Mouse (Mus musculus) limb, embryonic 11.5 days (tissue): ENCODE measurements around the gene Soat1. TPM values are rescaled to one million over a fixed set of nuclear protein-coding genes. Genes with fewer than 3 reads are reported as not detected.
A peak's percentile ranks its signal among the peaks of the same experiment; 100 is the strongest.

Experiments used
- ATAC-seq: fragments of 200-750 bp; cut with Nextera tagmentation; 2 replicates; pipeline ENCODE4 v1.8.0; 2017; ENCODE audit warnings: low read depth; ENCODE audit not compliant: insufficient number of reproducible peaks, low FRiP score, low TSS enrichment
- DNase-seq: peaks from one replicate; pipeline ENCODE4 v3.0.0-alpha.2; 2015; ENCODE audit warnings: low spot score
- H3K27ac ChIP-seq: fragments of 300-500 bp; sonication (generic); replicated peaks from 2 replicates; pipeline ENCODE4 v1.5.1; 2014; ENCODE audit warnings: low read depth, mild to moderate bottlenecking, low read length
- H3K27me3 ChIP-seq: fragments of 300-500 bp; sonication (generic); 2 replicates; pipeline ENCODE4 v1.6.1; 2014; ENCODE audit warnings: mild to moderate bottlenecking, low read length, mixed read lengths; ENCODE audit not compliant: control insufficient read depth, insufficient read depth
- H3K36me3 ChIP-seq: fragments of 300-500 bp; sonication (generic); 2 replicates; pipeline ENCODE4 v1.6.1; 2014; ENCODE audit warnings: mild to moderate bottlenecking, low read length, moderate library complexity, mixed read lengths; ENCODE audit not compliant: control insufficient read depth, insufficient read depth
- H3K4me1 ChIP-seq: fragments of 300-500 bp; sonication (generic); 2 replicates; pipeline ENCODE4 v1.6.1; 2014; ENCODE audit warnings: low read length, mixed read lengths; ENCODE audit not compliant: control insufficient read depth, insufficient read depth
- H3K4me2 ChIP-seq: fragments of 300-500 bp; sonication (generic); 2 replicates; pipeline ENCODE4 v1.6.1; 2014; ENCODE audit warnings: low read depth, mild to moderate bottlenecking, moderate library complexity; ENCODE audit not compliant: severe bottlenecking
- H3K4me3 ChIP-seq: fragments of 300-500 bp; sonication (generic); 2 replicates; pipeline ENCODE4 v1.5.1; 2014; ENCODE audit warnings: low read depth, low read length
- H3K9ac ChIP-seq: fragments of 300-500 bp; sonication (generic); 2 replicates; pipeline ENCODE4 v1.6.1; 2014; ENCODE audit warnings: mild to moderate bottlenecking, low read length
- H3K9me3 ChIP-seq: fragments of 300-500 bp; sonication (generic); 2 replicates; pipeline ENCODE4 v1.6.1; 2016; ENCODE audit warnings: low read length; ENCODE audit not compliant: control insufficient read depth
- WGBS: fragments of 180-500 bp; shearing (Covaris S2); extraction: QIAGEN DNeasy Blood & Tissue Kit; methylation state at CpG from one replicate; pipeline ENCODE4 v1.1.7; 2014; 5-methylcytosine and 5-hydroxymethylcytosine counted together
- polyA plus RNA-seq: library from polyadenylated mRNA; unstranded; fragments of >200 nt; fragmentation: Nextera tagmentation; extraction: Ambion mirVana; gene quantifications from 2 replicates; pipeline ENCODE4 v1.2.1, GENCODE M21; 2014

The Soat1 gene
- polyA plus RNA-seq, 1 experiment from 2014 or later, result 27.6 TPM

DNA sequence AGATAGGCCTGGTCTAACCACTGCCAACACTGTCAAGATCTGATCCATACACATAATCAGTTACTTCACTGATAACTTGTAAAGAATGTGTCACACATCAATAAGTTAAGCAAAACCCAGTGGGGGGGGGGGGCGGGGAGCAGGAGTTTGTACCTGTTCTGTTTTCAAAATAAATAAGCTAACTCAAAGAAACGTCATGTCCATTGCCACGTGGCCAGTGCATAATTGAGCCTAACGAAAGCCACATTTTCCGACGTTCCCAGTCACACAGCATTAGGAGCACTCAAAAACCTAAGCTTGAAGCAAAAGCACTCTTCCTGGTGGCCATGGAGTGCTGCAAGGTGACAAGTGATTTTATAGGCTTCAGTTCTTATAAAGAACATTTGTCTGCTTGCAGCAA is 13.1 kb downstream of the Soat1 start:
- H3K36me3 ChIP-seq, result peaks cover 5% of the 10 kb centered on the region
- DNase-seq, result peak; percentile 29
- H3K4me3 ChIP-seq, result no peak overlapping the region
- H3K4me1 ChIP-seq, result no peaks in the 10 kb centered on the region
- H3K27ac ChIP-seq, result no peak overlapping the region
- no peaks in the 10 kb centered on the region for H3K27me3 ChIP-seq
- H3K9ac ChIP-seq, result no peak overlapping the region
- ATAC-seq, result no peak
- 39% methylated on average over 6 of the region's 6 CpGs for WGBS
- no peaks in the 10 kb centered on the region for H3K9me3 ChIP-seq
- H3K4me2 ChIP-seq, result no peak overlapping the region

DNA sequence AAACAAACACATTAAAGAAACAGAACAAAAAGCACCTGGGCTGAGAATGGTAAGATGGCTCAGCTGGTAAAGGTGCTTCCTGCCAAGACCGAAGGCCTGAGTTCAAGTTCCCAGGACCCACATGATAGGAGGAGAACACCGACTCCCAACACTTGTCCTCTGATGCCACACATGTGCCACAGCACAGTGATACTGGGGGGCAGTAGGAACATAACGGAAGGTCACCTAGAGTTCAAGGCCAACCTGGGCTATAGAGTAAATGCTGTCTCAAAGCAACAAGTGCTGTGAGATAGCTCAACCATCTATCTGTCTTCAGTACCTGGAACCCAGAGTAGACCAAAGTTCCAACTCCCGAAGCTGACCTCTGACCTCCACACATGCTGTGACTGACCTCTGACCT is 13.9 kb downstream of the Soat1 start:
- Histone ChIP-seq H3K4me3 (no peak overlapping the region), H3K9ac (no peak overlapping the region), H3K27ac (no peak overlapping the region), H3K4me2 (no peak overlapping the region), H3K36me3 (no peaks in the 10 kb centered on the region; the same call in 1 of the 2 replicates), H3K27me3 (no peaks in the 10 kb centered on the region), H3K4me1 (no peaks in the 10 kb centered on the region), H3K9me3 (no peaks in the 10 kb centered on the region)
- 96% methylated on average over 4 of the region's 4 CpGs for WGBS
- DNase-seq (no peak), ATAC-seq (no peak)

DNA sequence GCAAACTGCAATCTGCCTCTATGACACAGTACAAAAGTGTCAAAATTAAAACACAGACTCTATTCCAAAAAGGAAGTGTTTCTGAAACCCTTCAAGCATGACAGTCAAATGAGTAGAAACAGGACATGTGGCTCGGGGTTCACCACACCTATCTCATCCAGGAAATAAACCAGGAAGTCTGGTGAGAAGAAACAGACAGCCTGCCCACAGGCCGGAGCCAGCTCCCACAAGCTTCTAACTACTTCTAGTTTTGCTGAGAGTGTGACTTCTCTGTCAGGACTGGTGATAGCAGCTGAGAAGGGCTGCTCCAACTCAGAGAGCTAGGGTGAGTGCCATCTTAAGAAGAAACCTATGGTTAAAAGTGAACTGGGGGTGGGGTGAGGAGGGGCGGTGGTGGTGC is 14.4 kb downstream of the Soat1 start:
- no peaks in the 10 kb centered on the region for H3K4me1 ChIP-seq
- H3K27ac ChIP-seq, result no peak overlapping the region
- no peaks in the 10 kb centered on the region for H3K27me3 ChIP-seq
- H3K9ac ChIP-seq, result no peak overlapping the region
- WGBS, result 78% methylated on average over 3 of the region's 3 CpGs
- ATAC-seq (no peak), DNase-seq (no peak)
- no peaks in the 10 kb centered on the region for H3K9me3 ChIP-seq
- no peak overlapping the region for H3K4me2 ChIP-seq
- no peak overlapping the region for H3K4me3 ChIP-seq
- H3K36me3 ChIP-seq, result no peaks in the 10 kb centered on the region; the same call in 1 of the 2 replicates

DNA sequence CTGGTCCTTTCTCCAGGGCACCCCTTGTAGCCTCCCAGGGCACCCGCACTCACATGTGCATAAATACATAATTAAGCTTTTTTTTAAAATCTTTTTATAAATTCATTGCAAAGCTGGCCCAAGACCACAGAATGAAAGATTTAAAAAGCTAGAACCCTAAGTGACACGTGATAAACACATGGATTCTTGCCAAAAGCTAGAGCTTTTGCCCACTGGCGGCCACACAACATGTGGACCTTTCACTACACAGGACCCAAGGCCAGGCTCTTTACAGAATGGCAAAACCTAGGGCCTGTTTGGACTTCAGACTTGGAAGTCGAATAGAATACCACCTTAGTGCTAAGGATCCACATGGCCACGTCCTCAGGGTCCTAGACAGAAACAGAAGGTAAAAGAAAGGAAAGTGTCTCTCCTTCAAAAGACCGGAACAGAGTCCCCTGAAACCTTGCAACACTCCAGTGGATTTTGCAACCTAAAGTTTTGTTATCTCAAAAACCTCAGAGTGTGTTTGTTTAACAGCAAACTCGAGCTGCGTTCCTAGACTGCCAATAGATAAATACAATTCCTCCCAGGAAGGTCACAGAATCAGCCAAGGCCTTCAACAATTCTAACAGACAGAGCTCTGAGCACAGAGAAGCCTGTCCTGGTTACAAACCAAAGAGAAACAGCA is 15.6 kb downstream of the Soat1 start:
- no peak overlapping the region for H3K27ac ChIP-seq
- H3K36me3 ChIP-seq, result no peaks in the 10 kb centered on the region; the same call in 1 of the 2 replicates
- H3K9ac ChIP-seq, result no peak overlapping the region
- DNase-seq (no peak), ATAC-seq (no peak)
- H3K4me1 ChIP-seq, result no peaks in the 10 kb centered on the region
- WGBS, result 90% methylated on average over 8 of the region's 8 CpGs
- no peaks in the 10 kb centered on the region for H3K9me3 ChIP-seq
- no peaks in the 10 kb centered on the region for H3K27me3 ChIP-seq
- no peak overlapping the region for H3K4me2 ChIP-seq
- H3K4me3 ChIP-seq, result no peak overlapping the region

DNA sequence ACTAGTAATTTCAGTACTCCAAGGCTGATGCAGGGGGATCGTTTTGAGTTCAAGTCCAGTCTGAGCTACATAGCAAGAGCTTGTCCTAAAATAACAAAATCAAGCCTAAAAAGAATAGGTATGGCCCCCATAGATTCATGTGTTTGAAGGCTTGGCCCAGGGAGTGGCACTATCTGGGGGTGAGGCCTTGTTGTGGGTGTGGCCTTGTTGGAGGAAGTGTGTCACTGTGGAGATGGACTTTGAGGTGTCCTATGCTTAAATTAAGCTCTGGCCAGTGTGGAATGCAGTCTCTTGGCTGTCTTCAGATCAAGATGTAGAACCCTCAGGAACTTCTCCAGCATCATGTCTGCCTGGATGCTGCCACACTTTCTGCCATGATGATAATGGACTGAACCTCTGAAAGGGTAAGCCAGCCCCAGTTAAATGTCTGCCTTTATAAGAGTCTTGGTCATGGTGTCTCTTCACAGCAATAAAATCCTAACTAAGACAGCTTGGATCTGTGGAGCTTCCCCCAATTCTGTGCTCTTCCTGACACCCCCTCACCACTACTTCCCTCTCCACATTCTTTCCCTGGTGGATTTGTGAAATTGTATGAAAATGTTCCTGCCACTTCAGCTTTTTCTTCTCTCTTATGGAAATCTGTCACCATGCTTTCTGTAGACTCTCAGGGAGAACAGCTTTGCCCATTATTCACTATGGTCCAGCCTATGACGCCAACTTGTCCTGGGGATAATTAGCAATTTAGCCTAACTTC is 18.9 kb downstream of the Soat1 start:
- Histone ChIP-seq H3K4me3 (no peak overlapping the region), H3K4me2 (no peak overlapping the region), H3K36me3 (no peaks in the 10 kb centered on the region), H3K27me3 (no peaks in the 10 kb centered on the region), H3K27ac (no peak overlapping the region), H3K9me3 (no peaks in the 10 kb centered on the region), H3K4me1 (no peaks in the 10 kb centered on the region), H3K9ac (no peak overlapping the region)
- ATAC-seq (no peak; the same call in 1 of the 2 replicates), DNase-seq (no peak)
- WGBS, result 94% methylated on average over 2 of the region's 2 CpGs

DNA sequence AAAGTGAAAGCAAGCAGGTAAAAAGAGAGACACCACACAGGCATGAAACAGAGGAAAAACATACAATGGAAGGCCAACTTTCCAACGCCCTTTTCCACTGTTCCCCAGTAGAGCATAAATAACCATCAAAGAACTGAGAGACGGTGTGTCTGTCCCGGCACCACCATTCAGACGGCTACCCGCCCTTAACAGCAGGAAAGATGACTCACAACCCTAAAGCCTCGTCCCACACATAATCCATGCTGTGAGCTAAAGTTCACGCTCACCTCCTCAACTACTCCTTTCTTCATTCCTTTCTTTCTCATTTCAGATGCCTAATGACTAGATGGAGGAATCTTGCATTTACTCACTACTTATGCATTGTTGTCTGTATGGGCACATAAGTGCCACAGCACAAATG is 19.7 kb downstream of the Soat1 start:
- no peak for ATAC-seq
- Histone ChIP-seq H3K27ac (no peak overlapping the region), H3K9me3 (no peaks in the 10 kb centered on the region), H3K36me3 (no peaks in the 10 kb centered on the region), H3K4me1 (no peaks in the 10 kb centered on the region), H3K9ac (no peak overlapping the region), H3K27me3 (no peaks in the 10 kb centered on the region), H3K4me2 (no peak overlapping the region), H3K4me3 (no peak overlapping the region)
- no peak for DNase-seq
- 68% methylated on average over 7 of the region's 7 CpGs for WGBS

DNA sequence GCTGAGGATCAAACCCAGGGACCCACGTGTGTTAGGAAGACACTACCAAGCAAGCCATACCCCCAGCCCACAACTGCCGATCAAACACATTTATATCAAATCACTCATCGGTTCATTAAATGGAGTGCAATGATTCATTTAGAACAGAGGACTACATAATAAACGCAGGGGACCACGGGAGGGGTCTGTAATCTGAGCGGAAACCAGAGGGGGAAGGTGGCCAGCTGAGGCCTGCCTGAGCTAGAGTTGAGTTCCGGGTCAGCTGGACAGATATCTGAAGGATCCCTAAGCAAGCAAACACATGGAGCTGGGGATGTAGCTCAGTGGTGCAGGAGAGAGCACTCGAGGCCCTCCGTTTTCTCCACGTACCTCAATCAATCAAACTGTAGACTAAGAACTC is 20.3 kb downstream of the Soat1 start:
- H3K4me2 ChIP-seq, result no peak overlapping the region
- H3K4me3 ChIP-seq, result no peak overlapping the region
- no peak for ATAC-seq
- no peaks in the 10 kb centered on the region for H3K27me3 ChIP-seq
- no peak for DNase-seq
- H3K9me3 ChIP-seq, result no peaks in the 10 kb centered on the region
- H3K9ac ChIP-seq, result no peak overlapping the region
- no peak overlapping the region for H3K27ac ChIP-seq
- H3K36me3 ChIP-seq, result no peaks in the 10 kb centered on the region
- no peaks in the 10 kb centered on the region for H3K4me1 ChIP-seq
- WGBS, result 77% methylated on average over 10 of the region's 10 CpGs

DNA sequence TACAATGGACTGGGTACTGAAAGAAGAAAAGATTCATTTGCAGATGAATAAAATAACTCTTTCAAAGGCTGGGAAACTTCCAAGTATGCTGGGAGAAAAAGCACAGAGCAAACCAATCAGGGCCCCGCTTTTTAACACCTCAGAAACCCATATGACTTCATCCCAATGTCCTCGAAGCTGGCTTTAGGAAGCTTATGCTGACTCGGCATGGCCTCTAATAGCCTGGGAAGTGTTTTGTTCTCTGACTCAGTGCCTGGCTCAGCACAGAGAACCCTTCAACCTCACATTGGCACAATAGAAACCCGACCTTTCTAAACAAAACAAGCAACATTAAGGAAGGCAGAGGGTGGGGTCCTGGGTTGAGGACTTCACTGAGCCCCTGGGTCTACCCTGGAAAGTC is 23.7 kb downstream of the Soat1 start:
- ATAC-seq (no peak), DNase-seq (no peak)
- no peaks in the 10 kb centered on the region for H3K9me3 ChIP-seq

More for the DNA sequence above, 23.7 kb downstream of the Soat1 start:
- no peaks in the 10 kb centered on the region for H3K4me1 ChIP-seq
- no peak overlapping the region for H3K4me2 ChIP-seq
- no peak overlapping the region for H3K4me3 ChIP-seq
- H3K27me3 ChIP-seq, result no peaks in the 10 kb centered on the region
- H3K9ac ChIP-seq, result no peak overlapping the region
- no peaks in the 10 kb centered on the region for H3K36me3 ChIP-seq
- 62% methylated on average over 4 of the region's 4 CpGs for WGBS
- H3K27ac ChIP-seq, result no peak overlapping the region
